Mouse (Mus musculus): ENCODE data around the gene Shroom3. TPM values are rescaled to one million over a fixed set of nuclear protein-coding genes. Genes with fewer than 3 reads are reported as not detected.
A peak's percentile ranks its signal among the peaks of the same experiment; 100 is the strongest.

Shroom3 gene
- total RNA-seq, 2 experiments from 2014 or later, result 3.3 to 3.4 TPM

GRCm38 (mm10) chr5:92784037-92784860 lies 101.0 kb downstream of the Shroom3 start:
- no peak for DNase-seq (ENCODE audit: low spot score in 2 of 2)
- intact Hi-C loops (cut with DNase I), result no loop called here

GRCm38 (mm10) chr5:92785870-92786436 lies 102.7 kb downstream of the Shroom3 start:
- intact Hi-C loops (cut with DNase I), result no loop called here
- no peak for DNase-seq (ENCODE audit: low spot score in 2 of 2)

DNA sequence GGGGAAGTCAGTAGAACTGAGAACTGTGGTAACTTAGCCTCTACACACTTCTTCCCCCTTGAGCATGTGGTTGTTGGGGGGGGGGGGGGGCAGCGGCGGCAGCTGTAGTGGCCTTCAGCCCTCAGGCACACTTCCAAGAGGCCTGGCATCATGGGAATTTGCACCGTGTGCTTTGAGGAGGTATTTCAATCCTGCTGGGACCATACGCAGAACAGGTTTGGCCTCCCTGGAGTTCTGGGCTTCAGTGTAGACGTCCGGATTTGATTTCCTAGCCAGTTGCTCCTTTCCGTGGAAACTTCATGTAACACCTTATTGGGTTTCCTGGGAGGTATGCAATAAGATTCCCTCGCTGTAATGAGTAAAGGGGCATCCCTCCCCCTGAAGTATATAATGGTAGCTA lies 105.8 kb downstream of the Shroom3 start:
- DNase-seq (ENCODE audit: low spot score in 2 of 2), result no peak
- intact Hi-C loops (cut with DNase I), result no loop called here

GRCm38 (mm10) chr5:92796089-92796990 lies 113.1 kb downstream of the Shroom3 start:
- intact Hi-C loops (cut with DNase I), result no loop called here
- no peak for DNase-seq (ENCODE audit: low spot score in 2 of 2)

- intact Hi-C loops (cut with DNase I), result no loop called here
- DNase-seq (ENCODE audit: low spot score in 2 of 2), result no peak
Observed at GRCm38 (mm10) chr5:92797981-92798380, 114.7 kb downstream of the Shroom3 start.

DNA sequence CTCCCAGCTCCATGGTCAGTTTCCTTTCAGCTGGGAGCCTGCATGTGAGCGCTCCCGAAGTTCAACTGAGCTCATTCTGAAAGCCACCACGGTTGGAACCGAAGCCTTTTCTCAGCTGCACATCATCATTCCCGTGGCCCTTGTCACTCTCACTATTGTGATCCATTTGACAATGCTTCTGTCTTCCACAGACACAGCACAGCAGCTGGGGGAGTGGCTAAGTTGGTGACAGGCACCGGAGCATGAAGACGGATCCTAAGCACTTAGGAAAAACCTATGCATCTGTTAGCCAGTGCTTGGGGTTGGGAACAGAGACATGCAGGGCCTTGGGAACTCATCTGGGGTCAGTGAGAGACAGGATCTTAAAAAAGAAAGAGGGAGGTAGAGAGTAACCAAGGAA lies 121.1 kb downstream of the Shroom3 start:
- DNase-seq (ENCODE audit: low spot score in 2 of 2), result no peak
- intact Hi-C loops (cut with DNase I), result no loop called here

GRCm38 (mm10) chr5:92808503-92809415 lies 125.5 kb downstream of the Shroom3 start:
- peak in 1 of 2 experiments; percentile 9 for DNase-seq (ENCODE audit: low spot score in 2 of 2)
- intact Hi-C loops (cut with DNase I), result no loop called here

DNA sequence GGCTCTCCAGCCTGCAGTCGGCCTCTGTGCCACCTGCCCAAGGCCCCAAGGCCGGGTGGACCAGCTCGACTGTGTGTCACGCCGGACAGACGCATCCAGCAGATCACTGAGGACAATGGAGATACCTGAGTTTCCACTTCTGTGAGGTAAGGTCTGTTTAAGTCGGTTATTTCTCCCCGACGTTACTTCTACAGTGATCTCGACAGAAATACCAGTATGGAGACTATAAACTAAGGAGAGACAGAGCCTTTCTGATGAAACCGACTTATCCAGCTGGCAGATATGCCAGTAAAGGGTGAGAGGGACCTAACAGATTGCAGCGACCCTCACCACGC lies 126.1 kb downstream of the Shroom3 start:
- no peak for DNase-seq (ENCODE audit: low spot score in 2 of 2)
- intact Hi-C loops (cut with DNase I), result no loop called here

DNA sequence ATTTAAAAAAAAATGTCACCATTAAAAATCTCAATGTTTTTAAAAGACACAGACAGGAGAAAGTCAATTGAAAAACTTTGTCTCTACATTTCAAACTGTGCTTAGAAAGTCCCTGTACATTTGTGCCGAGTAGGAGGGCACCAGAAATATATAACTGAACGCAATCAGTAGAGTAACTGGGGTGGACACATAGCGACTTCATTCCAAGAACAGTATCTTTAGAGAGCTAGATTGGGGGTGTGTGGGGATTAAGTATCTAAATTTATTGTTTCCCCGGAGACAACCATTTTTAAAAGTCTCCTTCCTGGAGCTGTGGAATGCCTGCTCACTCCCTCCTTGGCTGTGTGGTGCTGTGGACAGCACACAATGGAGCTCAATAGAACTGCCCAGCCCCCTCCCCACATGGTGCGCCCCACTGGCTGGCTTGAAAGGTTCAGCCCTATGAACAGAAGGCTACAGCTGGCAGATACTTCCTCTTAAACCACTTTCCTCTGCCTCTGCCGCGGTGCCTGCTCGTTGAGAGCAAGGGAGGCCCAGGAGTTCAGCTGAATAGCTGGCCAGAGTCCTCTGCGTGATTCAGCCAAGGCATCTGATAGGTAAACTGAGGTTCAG lies 127.8 kb downstream of the Shroom3 start:
- DNase-seq (ENCODE audit: low spot score in 2 of 2), result peak; percentile 14 to 19
- intact Hi-C loops (cut with DNase I), result loop anchor here (5.0 kb wide), 1 partner anchor 141 kb away; no protein-coding TSS in a partner anchor

DNA sequence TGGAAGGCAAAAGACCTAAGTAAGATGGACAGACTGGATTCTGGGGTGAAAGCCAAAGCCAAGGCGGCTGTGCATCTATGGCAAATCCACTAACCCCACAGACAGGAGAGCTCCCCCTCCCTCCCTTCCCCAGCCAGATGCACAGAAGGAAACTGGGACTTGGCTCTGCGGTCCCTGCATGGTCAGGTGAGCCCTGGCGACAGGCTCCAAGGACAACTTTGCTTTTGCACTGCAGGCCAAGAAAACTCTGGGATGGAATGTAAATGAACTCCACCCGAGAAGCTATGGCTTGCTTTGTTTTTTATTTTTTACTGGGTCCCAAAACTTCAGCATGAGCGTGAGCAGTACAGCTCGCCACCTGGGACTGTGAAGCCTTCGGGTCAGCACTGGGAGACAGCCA lies 128.5 kb downstream of the Shroom3 start:
- intact Hi-C loops (cut with DNase I), result loop anchor here (5.0 kb wide), 1 partner anchor 141 kb away; no protein-coding TSS in a partner anchor
- no peak for DNase-seq (ENCODE audit: low spot score in 2 of 2)

DNA sequence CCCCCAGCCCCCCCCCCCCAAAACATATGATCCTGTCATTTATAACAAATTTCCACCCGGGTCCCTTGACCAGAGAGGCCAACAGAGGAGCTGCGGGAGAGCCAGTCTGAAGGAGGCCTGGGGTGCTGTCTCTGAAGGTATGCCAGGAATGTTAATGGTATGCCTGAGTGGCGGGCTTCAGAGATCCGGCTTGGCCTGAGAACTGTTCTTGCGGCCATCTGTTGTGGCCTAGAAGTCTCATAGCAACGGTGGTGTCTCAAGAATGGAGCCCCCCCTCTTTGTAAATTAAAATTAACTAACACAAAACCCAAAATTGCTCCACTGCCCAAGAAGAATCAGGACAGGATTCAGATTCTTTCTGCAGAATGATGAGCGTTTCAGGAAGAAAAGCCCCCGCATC lies 129.7 kb downstream of the Shroom3 start:
- intact Hi-C loops (cut with DNase I), result loop anchor here (5.0 kb wide), 1 partner anchor 139 kb away; no protein-coding TSS in a partner anchor

GRCm38 (mm10) chr5:92813562-92813961 lies 130.3 kb downstream of the Shroom3 start:
- intact Hi-C loops (cut with DNase I), result loop anchor here (5.0 kb wide), 1 partner anchor 139 kb away; no protein-coding TSS in a partner anchor
- DNase-seq (ENCODE audit: low spot score in 2 of 2), result no peak

More for the DNA sequence above, 129.7 kb downstream of the Shroom3 start:
- no peak for DNase-seq (ENCODE audit: low spot score in 2 of 2)

GRCm38 (mm10) chr5:92814621-92815020 lies 131.4 kb downstream of the Shroom3 start:
- DNase-seq (ENCODE audit: low spot score in 2 of 2), result no peak
- intact Hi-C loops (cut with DNase I), result loop anchor here (5.0 kb wide), 1 partner anchor 138 kb away; no protein-coding TSS in a partner anchor

DNA sequence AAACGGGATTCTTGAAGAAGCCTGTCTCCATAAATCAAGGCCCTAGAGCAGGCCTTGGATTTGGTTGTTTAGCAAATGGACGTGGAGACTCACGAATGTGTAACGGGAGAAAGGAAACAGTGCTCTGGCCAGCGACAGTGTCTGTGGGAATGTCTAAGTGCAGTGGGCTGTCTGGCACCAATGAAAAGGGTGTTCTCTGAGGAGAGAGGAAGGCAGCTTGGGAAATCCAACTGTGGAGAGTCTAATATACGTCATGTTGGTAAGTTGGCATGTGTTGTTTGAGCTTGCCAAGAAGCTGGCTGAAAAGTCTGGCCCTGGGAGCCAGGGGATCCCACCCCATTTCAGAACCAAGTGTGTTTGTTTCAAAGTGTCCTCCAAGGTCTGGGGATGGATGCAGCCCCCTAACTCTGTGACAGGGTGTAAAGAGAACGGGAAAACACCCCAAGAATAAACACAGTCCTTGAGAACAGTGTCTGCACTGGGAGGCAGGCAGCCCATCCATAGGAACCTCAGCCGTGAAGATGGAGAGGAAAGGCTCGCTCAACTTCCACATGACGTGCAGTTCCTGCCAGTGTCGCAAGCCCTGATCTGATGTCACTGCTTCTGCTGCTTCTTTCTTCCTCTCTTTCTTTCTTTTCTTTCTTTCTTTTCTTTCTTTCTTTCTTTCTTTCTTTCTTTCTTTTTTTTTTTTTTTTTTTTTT lies 134.0 kb downstream of the Shroom3 start:
- DNase-seq (ENCODE audit: low spot score in 2 of 2), result no peak
- intact Hi-C loops (cut with DNase I), result no loop called here

DNA sequence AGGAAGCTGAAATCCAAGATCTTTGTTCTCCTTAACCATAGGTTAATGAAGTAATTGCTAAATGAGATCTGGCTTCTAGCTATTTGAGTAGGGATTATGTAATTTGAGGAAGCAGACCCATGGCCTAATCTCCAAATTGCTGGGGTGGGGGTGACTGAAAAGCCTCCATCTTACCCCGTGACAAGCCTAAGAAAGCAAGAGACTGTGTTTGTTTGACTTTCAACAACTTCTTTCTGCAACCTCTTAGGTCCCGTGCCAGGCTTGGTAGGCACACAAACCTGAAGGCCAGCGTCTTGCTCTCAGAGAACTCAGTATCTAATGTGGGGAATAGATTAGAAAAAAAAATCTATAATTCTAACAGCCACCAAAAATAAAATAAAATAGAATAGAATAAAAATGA lies 138.1 kb downstream of the Shroom3 start:
- intact Hi-C loops (cut with DNase I), result no loop called here
- no peak for DNase-seq (ENCODE audit: low spot score in 2 of 2)

DNA sequence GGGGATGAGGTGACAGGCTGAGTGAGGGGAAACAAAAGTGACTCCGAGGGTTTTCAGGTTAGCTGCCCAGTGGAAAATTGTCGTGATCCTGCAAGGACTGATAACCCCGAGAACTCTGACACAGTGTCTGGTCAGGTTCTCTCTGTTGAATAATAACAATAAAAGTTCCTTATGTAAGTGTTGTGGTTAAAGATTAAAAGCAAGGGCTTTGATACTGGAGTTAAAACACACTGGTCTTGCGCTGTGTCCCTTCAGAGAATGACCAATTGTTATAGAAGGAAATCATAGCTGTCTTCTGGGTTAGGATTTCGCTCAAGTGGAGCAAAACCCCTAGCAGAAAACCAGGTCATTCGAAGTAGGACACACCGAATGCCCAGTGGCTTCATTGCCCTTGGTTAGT lies 140.3 kb downstream of the Shroom3 start:
- no peak for DNase-seq (ENCODE audit: low spot score in 2 of 2)
- intact Hi-C loops (cut with DNase I), result no loop called here

- DNase-seq (ENCODE audit: low spot score in 2 of 2), result no peak
- intact Hi-C loops (cut with DNase I), result no loop called here
Observed at GRCm38 (mm10) chr5:92824304-92825009, 141.2 kb downstream of the Shroom3 start.

All from left cerebral cortex, postnatal 36 days (tissue).